Mouse (Mus musculus) right cerebral cortex, postnatal 10 days (tissue): ENCODE measurements around the gene Myl7.
"Not testable (repeated sequence)": the region's sequence is repeated elsewhere in the genome, so short reads cannot be mapped to it uniquely, and the experiment has no call there.

Experiments
- DNase-seq, 2 experiments: peaks; one replicate each; pipeline ENCODE4 v3.0.0; 2021; ENCODE audit warnings: low spot score in 2 of 2

The Myl7 gene

GRCm38 (mm10) chr11:5904357-5904756, 5.8 kb upstream of the Myl7 start:
- no peak for DNase-seq

GRCm38 (mm10) chr11:5903844-5904243, 5.3 kb upstream of the Myl7 start:
- no peak for DNase-seq

- no peak for DNase-seq
These were observed 3.8 kb upstream of the Myl7 start for GRCm38 (mm10) chr11:5902390-5902789.

GRCm38 (mm10) chr11:5901950-5902349, 3.4 kb upstream of the Myl7 start:
- peak; percentile 80 to 85 for DNase-seq

- no peak for DNase-seq
These were observed 2.7 kb upstream of the Myl7 start for GRCm38 (mm10) chr11:5901320-5901719.

- no peak for DNase-seq
These were observed 704 bp upstream of the Myl7 start for GRCm38 (mm10) chr11:5899286-5899685.

- no peak for DNase-seq
These were observed 743 bp downstream of the Myl7 start for GRCm38 (mm10) chr11:5897839-5898238.

GRCm38 (mm10) chr11:5897230-5897629, 1.4 kb downstream of the Myl7 start:
- no peak for DNase-seq

GRCm38 (mm10) chr11:5893807-5894206, 4.8 kb downstream of the Myl7 start:
- DNase-seq, result no peak

GRCm38 (mm10) chr11:5892810-5893368, 5.7 kb downstream of the Myl7 start:
- DNase-seq, result peak in 1 of 2 experiments; percentile 58

GRCm38 (mm10) chr11:5892151-5892591, 6.4 kb downstream of the Myl7 start:
- no peak for DNase-seq

- not testable (repeated sequence) for DNase-seq
These were observed 10.0 kb downstream of the Myl7 start for GRCm38 (mm10) chr11:5888563-5888962.

- no peak for DNase-seq
These were observed 11.3 kb downstream of the Myl7 start for GRCm38 (mm10) chr11:5887250-5887649.

- DNase-seq, result peak; percentile 63 to 80
These were observed 12.4 kb downstream of the Myl7 start for GRCm38 (mm10) chr11:5886187-5886586.

GRCm38 (mm10) chr11:5882518-5882917, 16.1 kb downstream of the Myl7 start:
- DNase-seq, result no peak

GRCm38 (mm10) chr11:5879905-5880304, 18.7 kb downstream of the Myl7 start:
- DNase-seq, result peak; percentile 74 to 77

GRCm38 (mm10) chr11:5878661-5879060, 19.9 kb downstream of the Myl7 start:
- DNase-seq, result no peak

GRCm38 (mm10) chr11:5877921-5878526, 20.6 kb downstream of the Myl7 start, which contains the start of gene Pold2:
TSS of gene Pold2 (minus strand) at chr11:5878292.
- DNase-seq, result peak; percentile 99

- no peak for DNase-seq
These were observed 21.2 kb downstream of the Myl7 start for GRCm38 (mm10) chr11:5877421-5877820.

- no peak for DNase-seq
These were observed 25.4 kb downstream of the Myl7 start for GRCm38 (mm10) chr11:5873192-5873591.

GRCm38 (mm10) chr11:5872707-5873106, 25.9 kb downstream of the Myl7 start:
- DNase-seq, result no peak

GRCm38 (mm10) chr11:5870069-5870468, 28.5 kb downstream of the Myl7 start:
- no peak for DNase-seq

- no peak for DNase-seq
These were observed 29.3 kb downstream of the Myl7 start for GRCm38 (mm10) chr11:5869331-5869730.

GRCm38 (mm10) chr11:5868324-5868723, 30.3 kb downstream of the Myl7 start:
- no peak for DNase-seq
